Mouse (Mus musculus) mouse trophoblast stem cell (cell line): Measurements from ENCODE around the gene Gm9887.
"Not testable (repeated sequence)": the region's sequence is repeated elsewhere in the genome, so short reads cannot be mapped to it uniquely, and the experiment has no call there.

Experiments
- in situ Hi-C, 2 experiments: fragments of 300-500 bp; cut with MseI, MboI; formaldehyde crosslinking; loops; 2 replicates in 1 of 2; 3 replicates in 1 of 2; pipeline ENCODE4 v1.15.1; 2025

The Gm9887 gene

DNA sequence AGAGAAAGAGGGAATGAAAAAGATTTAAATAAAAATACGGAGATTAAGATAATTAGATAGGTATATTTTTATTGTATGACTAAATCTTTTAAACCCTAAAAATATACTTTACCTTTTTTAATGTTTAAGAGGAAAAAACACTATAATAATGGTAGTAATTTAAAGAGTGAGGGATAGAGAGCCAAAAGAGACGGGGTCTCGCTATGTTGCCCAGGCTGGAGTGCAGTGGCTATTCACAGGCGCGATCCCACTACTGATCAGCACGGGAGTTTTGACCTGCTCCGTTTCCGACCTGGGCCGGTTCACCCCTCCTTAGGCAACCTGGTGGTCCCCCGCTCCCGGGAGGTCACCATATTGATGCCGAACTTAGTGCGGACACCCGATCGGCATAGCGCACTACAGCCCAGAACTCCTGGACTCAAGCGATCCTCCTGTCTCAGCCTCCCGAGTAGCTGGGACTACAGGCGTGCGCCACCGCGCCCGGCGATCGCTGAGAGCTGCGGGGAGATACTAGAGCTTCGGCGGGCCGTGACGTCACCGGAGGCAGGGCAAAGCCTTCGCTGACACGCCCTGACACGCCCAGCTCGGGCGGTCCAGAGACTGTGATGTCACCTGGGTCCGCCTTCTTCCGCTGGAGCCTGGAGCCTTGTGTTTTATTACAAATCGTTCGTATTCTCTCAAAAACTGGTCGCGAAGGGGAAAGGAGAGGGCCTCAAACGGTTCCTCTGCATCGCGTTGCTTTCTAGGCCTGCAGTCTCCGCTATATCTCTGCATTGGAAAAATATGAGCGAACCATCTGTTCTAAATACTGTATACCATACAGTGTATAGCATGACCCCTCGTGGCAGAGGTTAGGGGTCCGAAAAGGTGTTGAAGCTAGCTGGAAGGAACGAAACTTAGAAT, 11.0 kb downstream of the Gm9887 start:
- in situ Hi-C loops, result not testable (repeated sequence)

- in situ Hi-C loops, result no loop called here
Observed at GRCm38 (mm10) chr12:69360655-69360996, 11.6 kb downstream of the Gm9887 start.

DNA sequence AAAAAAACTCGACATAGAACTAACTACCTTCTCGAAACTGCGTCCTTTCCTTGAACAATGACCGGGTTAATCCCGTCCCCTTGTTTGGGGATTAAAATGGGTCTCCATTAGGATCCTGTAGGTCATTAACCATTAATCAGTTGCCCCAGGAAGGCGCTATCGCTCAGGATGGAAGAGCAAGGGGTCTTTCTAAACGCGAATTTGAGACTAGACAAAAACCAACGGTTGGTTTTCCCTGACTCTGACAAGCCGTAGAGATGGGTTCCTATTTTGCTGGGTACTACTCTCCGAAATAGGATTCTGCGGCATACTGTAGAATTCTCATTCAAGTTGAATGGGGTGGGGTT, 15.0 kb downstream of the Gm9887 start:
- in situ Hi-C loops, result no loop called here

GRCm38 (mm10) chr12:69356546-69357299, 15.5 kb downstream of the Gm9887 start, which contains the start of gene Nemf:
Gene Nemf, minus strand, starts transcription at chr12:69357165.
- in situ Hi-C loops, result no loop called here

- in situ Hi-C loops, result no loop called here
Observed at GRCm38 (mm10) chr12:69351685-69352084, 20.6 kb downstream of the Gm9887 start.

DNA sequence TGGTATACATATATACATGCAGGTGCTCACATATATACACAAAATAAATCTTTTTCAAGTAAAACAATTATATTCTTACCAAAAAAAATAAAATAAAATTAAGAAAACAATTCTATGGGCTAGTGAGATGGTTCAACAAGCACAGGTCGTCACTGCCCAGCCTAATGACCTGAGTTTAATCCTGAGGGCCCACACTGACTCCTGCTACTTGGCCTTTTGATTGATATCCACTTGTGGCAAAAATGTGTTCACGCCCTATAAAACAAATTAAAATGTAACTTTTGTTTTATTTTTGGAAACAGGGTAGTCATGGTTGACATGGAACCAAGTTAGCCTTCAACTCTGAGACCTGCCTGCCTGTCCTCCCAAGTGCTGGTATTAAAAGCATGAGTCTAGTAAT, 22.3 kb downstream of the Gm9887 start:
- in situ Hi-C loops, result no loop called here

DNA sequence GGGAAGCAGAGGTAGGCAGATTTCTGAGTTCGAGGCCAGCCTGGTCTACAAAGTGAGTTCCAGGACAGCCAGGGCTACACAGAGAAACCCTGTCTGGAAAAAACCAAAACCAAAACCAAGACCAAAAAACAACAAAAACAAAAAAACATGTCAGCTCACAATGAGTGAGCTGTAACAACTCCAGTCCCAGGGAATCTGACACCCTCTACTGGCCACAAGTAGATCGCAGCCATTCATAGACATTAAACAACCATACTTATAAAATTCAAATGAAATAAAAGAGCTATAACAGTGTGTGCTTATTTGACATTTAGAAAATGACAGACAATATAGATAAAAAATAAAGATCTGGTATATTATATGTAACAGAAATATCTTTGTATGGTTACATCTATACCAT, 38.7 kb downstream of the Gm9887 start:
- in situ Hi-C loops, result no loop called here

DNA sequence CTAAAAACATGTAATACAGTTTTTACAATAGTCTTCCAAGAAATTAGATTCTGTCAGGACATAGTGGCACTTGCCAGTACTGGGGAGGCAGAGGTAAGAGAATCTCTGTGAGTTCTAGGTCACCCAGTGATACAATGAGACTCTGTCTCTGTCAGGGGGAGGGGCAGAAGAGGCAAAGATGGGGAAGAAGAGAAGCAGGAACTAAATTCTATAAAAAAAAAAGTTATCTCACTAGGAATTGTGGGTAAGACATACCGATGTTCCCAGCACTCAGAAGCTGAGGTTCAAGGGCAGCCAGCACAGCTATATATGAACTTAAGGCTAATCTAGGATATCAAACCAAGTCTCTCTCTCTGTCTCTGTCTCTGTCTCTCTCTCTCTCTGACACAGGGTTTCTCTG, 40.1 kb downstream of the Gm9887 start:
- in situ Hi-C loops, result no loop called here

- in situ Hi-C loops, result no loop called here
Observed at GRCm38 (mm10) chr12:69331187-69331586, 41.1 kb downstream of the Gm9887 start.
